In genomic region chr5:64044790-64045189, GRCm38 (mm10) we compare ENCODE assay signal across 11 mouse cellular contexts. TPM values are rescaled to one million over a fixed set of nuclear protein-coding genes. Genes with fewer than 3 reads are reported as not detected.
DNase-seq lines count a peak whose midpoint lies in the region; ATAC-seq and TF ChIP-seq lines count a peak whose summit lies in the region.
"Had no signal": no experiment of that assay in that cellular context is flagged by ENCODE, and none has a peak within 500 bp of the region (broad histone marks: within the 10 kb centered on the region; RNA-seq: fewer than 3 reads in every experiment).

No protein-coding gene starts in this region.

- no peaks in the 10 kb centered on the region; a peak in 1 of 4 replicates for H3K27me3 ChIP-seq in MEL (ENCODE audit: control insufficient read depth in 1 of 2, insufficient read depth in 2 of 2, low read length in 2 of 2)
- H3K27me3 ChIP-seq: lung, embryonic 15.5 days had no signal

- peak in 1 of 2 experiments; percentile 48; a peak in 2 of 4 replicates for TF ChIP-seq EP300 in MEL (IDR thresholded peaks at IDR 0.05; ENCODE audit: low read depth in 1 of 2, low read length in 2 of 2)

- peak; percentile 80 to 83 for ATAC-seq in hematopoietic stem cell, adult 5-6 weeks (replicated peaks in 1 of 2; ENCODE audit: insufficient read depth in 1 of 2, low FRiP score in 2 of 2, low TSS enrichment in 1 of 2, low read depth in 1 of 2, poor library complexity in 2 of 2, severe bottlenecking in 2 of 2)
- peak; percentile 54 for ATAC-seq in neutrophil, adult 5-6 weeks (ENCODE audit: extremely low read depth, insufficient number of reproducible peaks, low FRiP score, poor library complexity, severe bottlenecking)

- TF ChIP-seq CTCF in MEL (IDR thresholded peaks at IDR 0.05 in 2 of 3, conservative IDR thresholded peaks at IDR 0.05 in 1 of 3; ENCODE audit: control insufficient read depth in 1 of 3, insufficient read depth in 1 of 3, low read depth in 2 of 3, low read length in 3 of 3, poor library complexity in 1 of 3, severe bottlenecking in 1 of 3) = no peak

- no peaks in the 10 kb centered on the region for H3K9me3 ChIP-seq in MEL (replicated peaks; ENCODE audit: insufficient read depth, low read length)
- H3K9me3 ChIP-seq: lung, embryonic 15.5 days had no signal

- H3K27ac ChIP-seq in MEL (ENCODE audit: control insufficient read depth, low read depth, low read length) = 0 out of 2 replicates have a peak overlapping the region, but pooled peaks have one; percentile 17

- no peaks in the 10 kb centered on the region for H3K79me2 ChIP-seq in MEL (ENCODE audit: control insufficient read depth, insufficient read depth, low read length, poor library complexity)

- no peak for TF ChIP-seq POLR2A in MEL (IDR thresholded peaks at IDR 0.05; ENCODE audit: control insufficient read depth in 1 of 2, insufficient read depth in 1 of 2, low read depth in 1 of 2, low read length in 2 of 2, poor library complexity in 1 of 2)

- peak overlapping the region; percentile 12 for H3K9ac ChIP-seq in MEL (ENCODE audit: control insufficient read depth, low read depth, low read length, poor library complexity, severe bottlenecking)
- H3K9ac ChIP-seq: lung, embryonic 15.5 days had no signal

- no peak for TF ChIP-seq RAD21 in MEL (IDR thresholded peaks at IDR 0.05; ENCODE audit: low read depth, low read length)

- peaks cover 0 to 5% of the 10 kb centered on the region in 2 experiments; a peak in 2 of 4 replicates for H3K36me3 ChIP-seq in MEL (ENCODE audit: control insufficient read depth in 1 of 2, insufficient read depth in 2 of 2, low read length in 2 of 2)
- H3K36me3 ChIP-seq: lung, embryonic 15.5 days had no signal

- H3K4me3 ChIP-seq in MEL (ENCODE audit: control insufficient read depth in 1 of 2, insufficient read depth in 1 of 2, low read depth in 2 of 2, low read length in 2 of 2) = peak overlapping the region in 1 of 2 experiments; percentile 31; a peak in 2 of 4 replicates

- DNase-seq in layer of hippocampus, adult 9-11 months = peak; percentile 45
- DNase-seq in layer of hippocampus, postnatal 14 days (ENCODE audit: low spot score in 2 of 2) = no peak
- DNase-seq in MEL (ENCODE audit: low read depth, low spot score) = peak; percentile 75
- DNase-seq in gastrocnemius, postnatal 25 days = no peak
- DNase-seq in gastrocnemius, adult 18-20 months (ENCODE audit: low spot score) = no peak
- no peak for DNase-seq in lung, adult 18-20 months
- DNase-seq: cerebellum, adult 11 months; kidney, postnatal 10 days had no signal

- H3K4me1 ChIP-seq in MEL (ENCODE audit: control insufficient read depth in 1 of 2, insufficient read depth in 2 of 2, low read length in 2 of 2) = peaks cover 0 to 11% of the 10 kb centered on the region in 2 experiments

TF ChIP-seq in MEL, 35 proteins besides CTCF, POLR2A, EP300 and RAD21:
- no peak for TF ChIP-seq SIN3A (IDR thresholded peaks at IDR 0.05; ENCODE audit: low read length)
- TF ChIP-seq NELFE (IDR thresholded peaks at IDR 0.05; ENCODE audit: low read depth, low read length) = no peak
- no peak for TF ChIP-seq ZMIZ1 (IDR thresholded peaks at IDR 0.05; ENCODE audit: low read depth, low read length)
- TF ChIP-seq CHD1 (IDR thresholded peaks at IDR 0.05; ENCODE audit: low read depth, low read length) = no peak
- peak; percentile 64 for TF ChIP-seq ELF1 (IDR thresholded peaks at IDR 0.05; ENCODE audit: low read depth, low read length)
- TF ChIP-seq SMC3 (IDR thresholded peaks at IDR 0.05; ENCODE audit: low read depth, low read length) = no peak
- 0 out of 2 replicates have a peak, but pooled peaks have one; percentile 28 for TF ChIP-seq RCOR1 (IDR thresholded peaks at IDR 0.05; ENCODE audit: low read depth, low read length)
- no peak for TF ChIP-seq JUND (IDR thresholded peaks at IDR 0.05; ENCODE audit: low read depth, low read length)
- no peak for TF ChIP-seq MYB (IDR thresholded peaks at IDR 0.05; ENCODE audit: low read depth, low read length)
- TF ChIP-seq MAZ (IDR thresholded peaks at IDR 0.05; ENCODE audit: low read depth, low read length) = no peak
- no peak for TF ChIP-seq ZNF384 (IDR thresholded peaks at IDR 0.05; ENCODE audit: low read depth, low read length)

RNA-seq across cellular contexts. Expression of gene Pgm2, which starts 48.0 kb away (rescaled TPM):
- total RNA-seq in layer of hippocampus, postnatal 14 days (2021) = 10 to 100 TPM; 10.9 to 11.0 TPM
- total RNA-seq in MEL (2012; rRNA removed) = 22.0 and 24.1 TPM in 2 replicates
- 10 to 100 TPM in 1 of 2 experiments, not detected in 1; 64.0 TPM for polyA plus RNA-seq in MEL (2012; ENCODE audit: insufficient read depth in 1 of 2, insufficient read length in 2 of 2, low read depth in 1 of 2, low replicate concordance in 2 of 2, missing spikeins in 1 of 2)
- 33.4 and 35.9 TPM in 2 replicates for total RNA-seq in hematopoietic stem cell, adult 5-6 weeks (2017)
- 24.9 and 25.6 TPM in 2 replicates for total RNA-seq in neutrophil, adult 5-6 weeks (2017)
- 1 to 10 TPM; 2.8 TPM for total RNA-seq in gastrocnemius, postnatal 25 days (2021)
- 1 to 10 TPM; 1.5 to 2.3 TPM for total RNA-seq in gastrocnemius, adult 18-20 months (2021)

Comparison
In these comparisons a context has a peak if more than half of its experiments do, and no peak if none do; other contexts are left out.
1. DNase-seq: peak in layer of hippocampus, adult 9-11 months (single experiment) and MEL (single experiment); none in layer of hippocampus, postnatal 14 days (0 of 2), gastrocnemius, postnatal 25 days (single experiment), gastrocnemius, adult 18-20 months (single experiment) and lung, adult 18-20 months (0 of 2).